Mouse (Mus musculus) intestine, embryonic 14.5 days (tissue): ENCODE data around the gene Dlst. TPM values are rescaled to one million over a fixed set of nuclear protein-coding genes. Genes with fewer than 3 reads are reported as not detected.
A peak's percentile ranks its signal among the peaks of the same experiment; 100 is the strongest.

Source experiments
- ATAC-seq: fragments of 200-750 bp; cut with Nextera tagmentation; replicated peaks from 2 replicates; pipeline ENCODE4 v1.8.0; 2017; ENCODE audit warnings: low read depth, moderate number of reproducible peaks, moderate TSS enrichment, moderate library complexity; ENCODE audit not compliant: low FRiP score, low TSS enrichment
- DNase-seq: peaks from one replicate; pipeline ENCODE4 v3.0.0-alpha.2; 2018; ENCODE audit warnings: low spot score
- H3K27ac ChIP-seq: fragments of 300-500 bp; sonication (generic); 2 replicates; pipeline ENCODE4 v1.5.1; 2014; ENCODE audit warnings: low read depth, mild to moderate bottlenecking, control low read depth
- H3K27me3 ChIP-seq: fragments of 300-500 bp; sonication (generic); replicated peaks from 2 replicates; pipeline ENCODE4 v1.6.1; 2014; ENCODE audit warnings: low read length, control low read depth; ENCODE audit not compliant: control insufficient read depth, insufficient read depth
- H3K36me3 ChIP-seq: fragments of 300-500 bp; sonication (generic); 2 replicates; pipeline ENCODE4 v1.6.1; 2014; ENCODE audit warnings: low read length, control low read depth; ENCODE audit not compliant: control insufficient read depth, insufficient read depth
- H3K4me1 ChIP-seq: fragments of 300-500 bp; sonication (generic); replicated peaks from 2 replicates; pipeline ENCODE4 v1.6.1; 2014; ENCODE audit warnings: low read length, control low read depth, mixed read lengths; ENCODE audit not compliant: control insufficient read depth, insufficient read depth
- H3K4me2 ChIP-seq: fragments of 300-500 bp; sonication (generic); 2 replicates; pipeline ENCODE4 v1.6.1; 2014; ENCODE audit warnings: low read length
- H3K4me3 ChIP-seq: fragments of 300-500 bp; sonication (generic); 2 replicates; pipeline ENCODE4 v1.5.1; 2014; ENCODE audit warnings: low read depth, low read length, control low read depth, mixed read lengths
- H3K9ac ChIP-seq: fragments of 300-500 bp; sonication (generic); 2 replicates; pipeline ENCODE4 v1.6.1; 2014; ENCODE audit warnings: mild to moderate bottlenecking, low read length
- H3K9me3 ChIP-seq: fragments of 300-500 bp; sonication (generic); 2 replicates; pipeline ENCODE4 v1.6.1; 2016; ENCODE audit warnings: low read length, control low read depth; ENCODE audit not compliant: control insufficient read depth
- WGBS: fragments of 180-500 bp; shearing (Covaris S2); extraction: QIAGEN DNeasy Blood & Tissue Kit; methylation state at CpG from one replicate; pipeline ENCODE4 v1.1.7; 2014; 5-methylcytosine and 5-hydroxymethylcytosine counted together
- polyA plus RNA-seq: library from polyadenylated mRNA; unstranded; fragments of >200 nt; fragmentation: Nextera tagmentation; extraction: Ambion mirVana; gene quantifications from 2 replicates; pipeline ENCODE4 v1.2.1, GENCODE M21; 2014

Gene Dlst
- polyA plus RNA-seq, 1 experiment from 2014 or later: 110 TPM

DNA sequence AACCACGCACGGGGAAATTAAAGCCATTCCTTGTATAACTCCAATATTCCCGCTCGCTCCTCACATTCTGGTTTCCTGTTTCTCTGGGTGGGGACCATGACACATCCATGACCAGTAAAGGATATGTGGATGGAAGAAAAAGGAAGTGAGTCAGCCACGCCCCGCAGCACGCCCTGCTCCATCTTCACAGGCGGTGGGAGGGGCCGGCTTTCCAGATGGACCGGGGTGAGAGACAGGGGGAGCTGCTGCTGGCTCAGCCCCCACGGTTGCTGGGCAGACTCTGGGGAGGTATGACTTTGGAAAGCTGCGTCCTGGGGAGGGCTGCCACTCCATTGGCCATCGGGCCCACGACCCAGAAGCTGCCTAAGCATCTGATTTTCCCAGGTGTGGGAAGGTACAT lies 16.6 kb upstream of the Dlst start:
- H3K4me1 ChIP-seq: peaks cover 6% of the 10 kb centered on the region; the same call in 1 of the 2 replicates
- no peaks in the 10 kb centered on the region for H3K9me3 ChIP-seq
- peak; percentile 48; the same call in 1 of the 2 replicates for ATAC-seq
- H3K4me3 ChIP-seq: no peak overlapping the region
- H3K27me3 ChIP-seq: no peaks in the 10 kb centered on the region
- no peak overlapping the region for H3K9ac ChIP-seq
- H3K27ac ChIP-seq: no peak overlapping the region
- no peak overlapping the region for H3K4me2 ChIP-seq
- no peak for DNase-seq
- WGBS: 23% methylated on average over 14 of the region's 14 CpGs
- H3K36me3 ChIP-seq: 0 out of 2 replicates have a peak, but pooled peaks cover 3% of the 10 kb centered on the region

DNA sequence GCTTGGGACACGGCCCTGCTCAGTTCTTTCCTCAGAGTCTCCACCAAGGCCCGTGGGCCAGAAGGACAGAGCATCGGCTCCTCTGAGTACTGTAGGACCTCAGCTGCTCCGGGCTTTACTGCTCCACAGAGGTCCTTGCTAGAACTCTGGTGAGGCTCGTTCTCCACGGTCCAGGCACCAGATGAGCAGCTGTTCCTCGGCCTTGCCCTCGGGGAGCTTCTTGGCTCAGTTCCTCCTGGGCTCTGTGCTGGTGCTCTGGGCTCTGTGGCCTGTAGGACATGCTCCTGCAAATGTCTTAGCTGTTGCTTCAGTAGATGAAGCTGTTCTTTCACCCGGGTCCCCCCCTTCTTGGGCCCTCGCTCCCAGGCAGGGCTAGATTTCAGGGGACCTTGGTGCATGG lies 15.9 kb upstream of the Dlst start:
- Histone ChIP-seq H3K9ac (no peak overlapping the region), H3K36me3 (no peaks in the 10 kb centered on the region), H3K4me3 (no peak overlapping the region), H3K27me3 (no peaks in the 10 kb centered on the region), H3K27ac (no peak overlapping the region), H3K4me2 (no peak overlapping the region), H3K4me1 (peaks cover 6% of the 10 kb centered on the region; the same call in 1 of the 2 replicates), H3K9me3 (no peaks in the 10 kb centered on the region)
- ATAC-seq (no peak), DNase-seq (no peak)
- WGBS: 78% methylated on average over 10 of the region's 10 CpGs

DNA sequence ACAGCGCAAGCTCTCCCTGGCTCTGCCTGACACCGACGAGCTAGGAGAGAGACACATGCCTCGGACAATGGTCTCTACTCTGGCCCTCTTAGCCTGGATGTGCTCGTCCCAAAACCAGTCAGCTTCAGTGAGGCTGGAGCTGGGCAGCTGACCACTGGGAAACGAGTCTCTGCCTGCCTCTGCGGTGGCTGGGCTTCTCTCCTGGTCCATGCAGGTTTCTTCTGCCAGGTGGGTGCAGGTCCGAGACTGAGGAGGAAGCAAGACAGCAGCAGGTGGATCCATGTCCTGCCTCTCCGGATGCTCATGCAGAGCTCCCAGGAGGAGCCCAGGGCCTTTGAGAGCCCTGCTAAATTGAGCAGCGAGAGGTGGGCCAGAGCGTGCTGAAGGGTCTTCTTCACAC lies 15.5 kb upstream of the Dlst start:
- Histone ChIP-seq H3K4me2 (no peak overlapping the region), H3K9ac (no peak overlapping the region), H3K36me3 (no peaks in the 10 kb centered on the region), H3K9me3 (no peaks in the 10 kb centered on the region), H3K27me3 (no peaks in the 10 kb centered on the region), H3K27ac (no peak overlapping the region), H3K4me1 (peaks cover 6% of the 10 kb centered on the region; the same call in 1 of the 2 replicates), H3K4me3 (no peak overlapping the region)
- no peak for ATAC-seq
- no peak for DNase-seq
- 85% methylated on average over 11 of the region's 11 CpGs for WGBS

DNA sequence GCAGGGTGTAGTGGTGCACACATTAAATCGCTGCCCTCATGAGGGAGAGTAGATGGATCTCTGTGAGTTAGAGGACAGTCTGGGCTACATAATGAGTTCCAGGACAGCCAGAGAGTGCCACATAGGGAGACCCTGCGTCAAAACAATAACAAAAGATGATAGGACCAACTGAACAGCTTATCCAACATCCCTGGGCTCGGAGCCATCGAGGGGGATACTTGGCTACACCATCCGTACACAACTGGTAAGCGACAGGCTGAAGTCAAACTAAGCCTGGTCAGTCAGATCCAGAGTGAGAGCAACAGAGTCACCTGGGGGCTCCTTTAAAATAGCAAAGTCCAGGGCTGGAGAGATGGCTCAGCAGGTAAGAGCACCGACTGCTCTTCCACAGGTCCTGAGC lies 14.8 kb upstream of the Dlst start:
- DNase-seq (no peak), ATAC-seq (no peak)
- H3K4me3 ChIP-seq: no peak overlapping the region
- H3K9me3 ChIP-seq: no peaks in the 10 kb centered on the region
- no peak overlapping the region for H3K4me2 ChIP-seq
- H3K27ac ChIP-seq: no peak overlapping the region
- no peak overlapping the region for H3K9ac ChIP-seq
- no peaks in the 10 kb centered on the region for H3K36me3 ChIP-seq
- peaks cover 6% of the 10 kb centered on the region; the same call in 1 of the 2 replicates for H3K4me1 ChIP-seq
- WGBS: 87% methylated on average over 7 of the region's 7 CpGs
- H3K27me3 ChIP-seq: no peaks in the 10 kb centered on the region

DNA sequence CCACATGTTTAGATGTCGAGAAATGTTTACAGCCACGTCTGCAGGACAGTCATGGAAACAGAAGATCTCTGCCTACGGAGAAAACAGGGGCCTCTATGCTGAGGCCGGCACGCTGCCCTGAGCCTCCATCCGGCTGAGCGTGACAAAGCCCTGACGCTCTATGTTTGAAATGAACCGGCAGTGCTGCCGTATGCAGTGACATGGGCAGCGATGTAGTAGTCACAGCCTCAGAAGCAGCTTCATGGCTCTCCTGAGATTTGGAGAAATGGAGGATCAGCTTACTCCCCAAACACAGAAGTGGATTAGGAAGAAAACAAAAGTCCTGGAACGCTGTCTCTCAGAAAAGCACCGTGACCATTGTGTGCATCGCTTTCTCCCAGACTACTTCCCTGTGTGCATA lies 9.6 kb upstream of the Dlst start:
- Histone ChIP-seq H3K4me1 (no peaks in the 10 kb centered on the region), H3K9me3 (no peaks in the 10 kb centered on the region), H3K27ac (no peak overlapping the region), H3K4me3 (no peak overlapping the region), H3K4me2 (no peak overlapping the region), H3K9ac (no peak overlapping the region), H3K27me3 (no peaks in the 10 kb centered on the region), H3K36me3 (no peaks in the 10 kb centered on the region)
- WGBS: 57% methylated on average over 14 of the region's 14 CpGs
- DNase-seq (no peak), ATAC-seq (no peak)

DNA sequence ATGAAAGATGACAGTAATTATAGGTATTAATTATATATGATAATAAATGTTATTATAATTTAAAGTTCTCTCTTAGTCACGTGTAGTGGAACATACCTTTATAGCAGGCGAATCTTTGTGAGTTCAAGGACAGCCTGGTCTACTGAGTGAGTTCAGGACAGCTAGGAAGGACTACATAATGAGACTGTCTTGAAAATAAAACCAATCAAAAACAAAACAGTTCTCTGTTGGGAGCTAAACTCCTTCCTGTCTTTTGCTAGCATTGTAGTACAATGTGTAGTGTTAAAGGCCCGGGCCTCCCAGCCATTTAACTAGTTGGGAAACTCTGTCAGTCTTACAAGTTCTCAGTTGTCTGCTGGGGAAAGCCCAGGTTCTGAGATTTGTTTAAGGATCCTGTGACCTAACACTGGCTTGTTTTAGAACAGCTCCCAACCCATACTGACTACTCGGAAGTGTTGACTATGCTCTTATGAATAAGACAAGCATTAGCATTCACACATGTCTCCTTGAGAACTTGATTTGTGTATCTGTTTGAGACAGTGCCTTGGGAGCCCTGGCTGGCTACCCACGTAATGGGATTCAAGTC lies 9.0 kb upstream of the Dlst start:
- no peak overlapping the region for H3K9ac ChIP-seq
- WGBS: 80% methylated on average over 5 of the region's 5 CpGs
- 0 out of 2 replicates have a peak, but pooled peaks cover 2% of the 10 kb centered on the region for H3K4me1 ChIP-seq
- no peak overlapping the region for H3K27ac ChIP-seq
- no peaks in the 10 kb centered on the region for H3K27me3 ChIP-seq
- DNase-seq (no peak), ATAC-seq (no peak)
- H3K9me3 ChIP-seq: no peaks in the 10 kb centered on the region
- H3K4me3 ChIP-seq: no peak overlapping the region
- no peaks in the 10 kb centered on the region for H3K36me3 ChIP-seq
- H3K4me2 ChIP-seq: no peak overlapping the region

DNA sequence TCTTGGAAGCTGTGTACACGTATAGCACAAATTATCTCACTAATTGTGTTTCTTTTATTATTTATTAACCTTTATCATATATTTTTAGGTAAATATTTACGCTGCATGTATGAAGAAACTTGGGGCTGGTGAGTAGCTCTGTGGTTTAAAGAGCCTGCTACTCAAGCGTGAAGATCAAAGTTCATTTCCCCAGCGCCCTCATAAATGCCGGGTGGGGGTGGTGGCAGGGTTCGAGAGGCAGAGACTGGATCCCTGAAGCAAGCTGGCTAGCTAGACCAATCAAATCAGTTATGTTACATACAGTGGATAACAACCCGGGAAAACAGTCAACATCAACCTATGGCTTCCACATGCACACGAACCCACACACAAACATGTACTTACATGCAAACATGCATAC lies 7.5 kb upstream of the Dlst start:
- H3K4me1 ChIP-seq: 0 out of 2 replicates have a peak, but pooled peaks cover 4% of the 10 kb centered on the region
- WGBS: 71% methylated on average over 8 of the region's 8 CpGs
- H3K9ac ChIP-seq: no peak overlapping the region
- H3K27me3 ChIP-seq: no peaks in the 10 kb centered on the region
- no peaks in the 10 kb centered on the region for H3K36me3 ChIP-seq
- DNase-seq: no peak
- H3K4me3 ChIP-seq: no peak overlapping the region
- no peak overlapping the region for H3K4me2 ChIP-seq
- H3K9me3 ChIP-seq: no peaks in the 10 kb centered on the region
- ATAC-seq: no peak
- H3K27ac ChIP-seq: no peak overlapping the region

DNA sequence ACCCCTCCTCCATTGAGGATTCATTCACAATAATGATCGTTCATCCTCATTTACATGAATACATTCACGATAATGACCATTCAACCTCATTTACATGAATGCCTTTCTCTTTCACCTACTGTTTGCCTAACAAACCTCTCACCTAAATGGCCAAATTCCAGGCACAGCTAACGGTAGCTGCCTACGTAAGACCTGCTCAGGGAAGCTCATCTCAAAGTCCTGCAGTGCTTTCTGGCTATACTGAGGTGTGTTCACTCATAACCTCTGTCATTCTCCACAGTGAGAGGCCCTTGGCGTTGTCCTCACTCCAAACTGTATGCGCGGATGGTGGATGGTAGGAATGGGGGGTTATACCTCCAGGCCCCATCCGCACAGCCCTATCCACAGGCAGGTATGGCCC lies 5.8 kb upstream of the Dlst start:
- H3K4me2 ChIP-seq: no peak overlapping the region
- no peak overlapping the region for H3K4me3 ChIP-seq
- no peak overlapping the region for H3K27ac ChIP-seq
- ATAC-seq (no peak), DNase-seq (no peak)
- no peaks in the 10 kb centered on the region for H3K27me3 ChIP-seq
- H3K4me1 ChIP-seq: peaks cover 6% of the 10 kb centered on the region
- H3K9me3 ChIP-seq: no peaks in the 10 kb centered on the region
- H3K36me3 ChIP-seq: no peaks in the 10 kb centered on the region
- WGBS: 86% methylated on average over 8 of the region's 8 CpGs
- H3K9ac ChIP-seq: no peak overlapping the region

DNA sequence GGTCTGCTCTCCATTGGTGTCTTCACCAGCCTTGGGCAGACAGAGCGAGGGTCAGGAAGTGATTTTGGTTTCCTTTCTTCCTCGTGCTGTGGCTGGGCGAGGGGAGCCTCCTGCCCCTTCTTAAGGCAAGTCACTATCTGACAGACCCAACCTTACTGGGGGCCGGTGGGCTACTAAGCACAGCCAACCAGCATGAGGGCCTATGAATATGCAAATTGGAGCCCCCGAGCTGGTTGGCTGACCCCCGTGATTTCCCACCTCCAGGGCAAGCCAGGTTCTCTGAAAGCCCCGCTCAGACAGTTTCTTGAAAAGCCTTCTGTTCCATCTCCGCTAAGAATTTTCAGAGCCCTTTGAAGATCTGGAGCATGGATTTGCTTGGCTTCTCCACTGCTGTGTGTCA lies 4.3 kb upstream of the Dlst start:
- WGBS: 6% methylated on average over 8 of the region's 8 CpGs
- DNase-seq: no peak
- H3K27me3 ChIP-seq: no peaks in the 10 kb centered on the region
- peaks cover 11% of the 10 kb centered on the region for H3K4me1 ChIP-seq
- peak overlapping the region; percentile 10; the same call in 1 of the 2 replicates for H3K4me3 ChIP-seq
- no peak overlapping the region for H3K27ac ChIP-seq
- H3K9me3 ChIP-seq: no peaks in the 10 kb centered on the region
- H3K4me2 ChIP-seq: peak overlapping the region; percentile 31
- peak overlapping the region; percentile 3; the same call in 1 of the 2 replicates for H3K9ac ChIP-seq
- no peaks in the 10 kb centered on the region for H3K36me3 ChIP-seq
- ATAC-seq: no peak
